Mouse (Mus musculus) layer of hippocampus, adult 8-10 months (tissue): Measurements from ENCODE around the gene Pcdh17. TPM values are rescaled to one million over a fixed set of nuclear protein-coding genes. Genes with fewer than 3 reads are reported as not detected.

ENCODE experiments used
- DNase-seq, 2 experiments: peaks; one replicate each; pipeline ENCODE4 v3.0.0; 2022; ENCODE audit warnings: low spot score in 2 of 2
- total RNA-seq, 4 experiments: library from RNA; stranded (reverse); gene quantifications; 2 replicates each; pipeline ENCODE4 v1.2.4; 2022

Pcdh17 gene
- total RNA-seq = 10 to 100 TPM; 37.0 to 43.3 (median 40.7) TPM

- DNase-seq = peak; percentile 96 to 98
These were observed at the start of gene Pcdh17 for GRCm38 (mm10) chr14:84443288-84443686. Gene Pcdh17, plus strand, starts transcription at chr14:84443563.

- no peak for DNase-seq
These were observed 46.2 kb upstream of the Pcdh17 start for GRCm38 (mm10) chr14:84397137-84397536.

- DNase-seq = no peak
These were observed 18.6 kb upstream of the Pcdh17 start for GRCm38 (mm10) chr14:84424736-84425135.

- DNase-seq = no peak
These were observed 16.7 kb upstream of the Pcdh17 start for GRCm38 (mm10) chr14:84426616-84427015.

GRCm38 (mm10) chr14:84438066-84438770 is 5.1 kb upstream of the Pcdh17 start:
- peak in 1 of 2 experiments; percentile 21 for DNase-seq

GRCm38 (mm10) chr14:84440903-84441302 is 2.5 kb upstream of the Pcdh17 start:
- DNase-seq = no peak

- DNase-seq = peak; percentile 19 to 43
These were observed 655 bp upstream of the Pcdh17 start for GRCm38 (mm10) chr14:84442528-84443287.

- no peak for DNase-seq
These were observed 398 bp downstream of the Pcdh17 start for GRCm38 (mm10) chr14:84443761-84444160.

- peak; percentile 35 to 44 for DNase-seq
These were observed 906 bp downstream of the Pcdh17 start for GRCm38 (mm10) chr14:84444276-84444662.

GRCm38 (mm10) chr14:84444663-84445502 is 1.5 kb downstream of the Pcdh17 start:
- peak; percentile 47 to 52 for DNase-seq

GRCm38 (mm10) chr14:84445503-84446410 is 2.4 kb downstream of the Pcdh17 start:
- DNase-seq = peak; percentile 38 to 55

- DNase-seq = peak; percentile 10 to 17
These were observed 3.1 kb downstream of the Pcdh17 start for GRCm38 (mm10) chr14:84446411-84446915.

GRCm38 (mm10) chr14:84446941-84447641 is 3.7 kb downstream of the Pcdh17 start:
- peak; percentile 44 to 57 for DNase-seq

- DNase-seq = peak; percentile 28 to 41
These were observed 4.5 kb downstream of the Pcdh17 start for GRCm38 (mm10) chr14:84447661-84448380.

GRCm38 (mm10) chr14:84448381-84448771 is 5.0 kb downstream of the Pcdh17 start:
- no peak for DNase-seq

- no peak for DNase-seq
These were observed 10.9 kb downstream of the Pcdh17 start for GRCm38 (mm10) chr14:84454074-84454845.

- DNase-seq = no peak
These were observed 32.1 kb downstream of the Pcdh17 start for GRCm38 (mm10) chr14:84475491-84475890.

GRCm38 (mm10) chr14:84476336-84476735 is 33.0 kb downstream of the Pcdh17 start:
- no peak for DNase-seq
